Mouse (Mus musculus): Measurements from ENCODE around the gene Ldb2. TPM values are rescaled to one million over a fixed set of nuclear protein-coding genes. Genes with fewer than 3 reads are reported as not detected.

The Ldb2 gene
- polyA plus RNA-seq, 1 experiment from 2014 or later: 14.5 TPM

DNA sequence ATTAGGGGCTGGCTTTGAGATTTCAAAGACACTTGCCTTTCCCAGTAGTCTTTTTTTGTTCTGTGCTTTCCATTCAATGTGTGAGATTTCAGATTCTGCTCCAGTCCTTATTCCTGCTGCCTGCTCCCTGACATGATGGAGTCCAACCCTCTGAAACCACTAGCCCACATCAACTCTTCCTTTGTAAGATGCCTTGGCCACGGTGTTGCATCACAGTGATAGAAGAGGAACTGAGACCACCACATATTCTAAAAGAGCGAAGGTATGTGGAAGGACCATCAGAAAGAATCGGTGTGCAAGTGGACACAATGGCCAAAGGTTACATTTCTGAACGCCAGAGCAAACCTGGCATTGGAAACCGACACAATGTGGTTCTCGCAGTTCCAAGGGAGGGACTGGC lies 309.0 kb downstream of the Ldb2 start:
- no peaks in the 10 kb centered on the region for H3K36me3 ChIP-seq
- no peak overlapping the region for H3K4me2 ChIP-seq
- H3K27ac ChIP-seq (replicated peaks): no peak overlapping the region
- 85% methylated on average over 6 of the region's 6 CpGs for WGBS
- H3K9ac ChIP-seq: no peak overlapping the region
- 0 out of 2 replicates have a peak, but pooled peaks cover 2% of the 10 kb centered on the region for H3K4me1 ChIP-seq
- no peak for ATAC-seq (ENCODE audit: extremely low read depth, insufficient number of reproducible peaks, low FRiP score, low TSS enrichment)
- H3K9me3 ChIP-seq: no peaks in the 10 kb centered on the region
- H3K27me3 ChIP-seq (replicated peaks): 0 out of 2 replicates have a peak, but pooled peaks cover 4% of the 10 kb centered on the region
- H3K4me3 ChIP-seq: no peak overlapping the region

DNA sequence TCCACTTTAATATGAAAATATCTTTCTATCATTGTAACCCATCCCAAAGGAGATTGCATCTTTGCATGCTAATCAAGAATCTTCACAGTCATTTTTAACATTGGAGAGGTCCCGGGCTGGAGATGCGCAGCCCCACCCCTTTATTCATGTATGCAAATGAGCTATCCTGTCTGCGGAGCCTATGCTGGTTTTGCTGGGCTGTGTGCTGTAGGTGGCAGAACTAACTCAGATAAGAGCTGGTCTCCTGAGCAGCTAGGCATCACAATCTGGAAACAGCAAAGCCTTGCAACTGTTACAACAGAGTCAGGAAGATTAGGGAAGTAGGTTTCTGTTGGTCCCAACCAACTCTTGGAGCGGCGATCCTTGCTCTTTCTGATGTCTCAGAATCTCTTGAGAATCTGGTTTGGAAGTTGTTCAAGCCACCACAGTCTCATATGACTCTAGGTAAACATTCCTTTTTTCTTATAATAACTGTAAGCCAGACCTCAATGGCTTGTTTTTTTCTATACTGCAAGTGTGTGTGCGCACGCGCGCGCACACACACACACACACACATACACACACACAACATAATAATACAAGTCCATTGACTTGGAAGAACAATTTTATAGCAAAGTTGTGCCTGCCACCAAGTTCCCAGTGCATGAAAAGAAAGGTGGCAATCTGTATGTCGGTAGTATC lies 315.9 kb downstream of the Ldb2 start:
- Histone ChIP-seq H3K27ac (replicated peaks) (no peak overlapping the region), H3K9ac (no peak overlapping the region), H3K36me3 (no peaks in the 10 kb centered on the region), H3K9me3 (no peaks in the 10 kb centered on the region), H3K4me1 (no peaks in the 10 kb centered on the region), H3K4me3 (no peak overlapping the region), H3K27me3 (replicated peaks) (peaks cover 4% of the 10 kb centered on the region; the same call in 1 of the 2 replicates), H3K4me2 (no peak overlapping the region)
- WGBS: 61% methylated on average over 11 of the region's 11 CpGs
- ATAC-seq (ENCODE audit: extremely low read depth, insufficient number of reproducible peaks, low FRiP score, low TSS enrichment): no peak

DNA sequence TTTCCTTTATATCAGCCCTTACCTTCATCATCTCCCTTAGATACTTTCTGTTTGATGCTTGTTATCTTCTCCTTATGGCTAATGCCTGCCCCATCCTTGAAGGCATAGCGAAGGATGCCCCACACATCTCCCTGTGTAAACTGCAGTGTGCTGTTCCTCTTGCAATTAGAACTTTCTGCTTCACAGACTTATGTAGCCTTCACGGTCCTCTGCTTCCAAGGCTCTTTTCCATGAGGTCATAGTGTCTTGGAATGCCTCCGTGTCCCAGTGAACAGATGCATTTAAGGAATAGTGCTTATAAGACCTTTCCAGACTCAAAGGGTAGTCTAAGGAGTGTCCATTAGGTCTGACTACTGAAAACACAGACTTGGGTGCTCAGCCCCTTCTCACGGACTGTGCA lies 318.1 kb downstream of the Ldb2 start:
- WGBS: 75% methylated on average over 4 of the region's 4 CpGs
- H3K4me3 ChIP-seq: no peak overlapping the region
- no peak for ATAC-seq (ENCODE audit: extremely low read depth, insufficient number of reproducible peaks, low FRiP score, low TSS enrichment)

DNA sequence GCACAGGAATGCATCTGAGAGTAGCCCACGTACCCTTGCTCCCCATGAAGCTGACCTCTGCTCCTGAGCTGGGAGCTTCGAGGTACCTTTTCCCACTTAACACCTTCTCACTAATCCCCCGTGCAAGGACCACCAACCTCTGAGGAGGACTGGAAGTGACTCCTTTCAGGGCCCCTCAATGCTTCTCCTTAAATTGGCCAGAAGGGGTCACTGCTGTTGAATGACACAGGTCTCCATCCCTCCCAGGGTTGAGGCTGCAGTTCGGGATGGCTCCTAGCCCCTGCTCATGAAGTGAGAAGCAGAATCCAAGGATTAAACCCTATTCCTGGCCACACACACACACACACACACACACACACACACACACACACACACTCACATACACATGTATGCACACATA lies 323.1 kb downstream of the Ldb2 start:
- no peak overlapping the region for H3K4me3 ChIP-seq
- no peaks in the 10 kb centered on the region for H3K27me3 ChIP-seq (replicated peaks)
- 20% methylated on average over 4 of the region's 4 CpGs for WGBS
- H3K9me3 ChIP-seq: no peaks in the 10 kb centered on the region
- no peak for ATAC-seq (ENCODE audit: extremely low read depth, insufficient number of reproducible peaks, low FRiP score, low TSS enrichment)
- H3K27ac ChIP-seq (replicated peaks): no peak overlapping the region
- H3K36me3 ChIP-seq: no peaks in the 10 kb centered on the region
- no peaks in the 10 kb centered on the region for H3K4me1 ChIP-seq
- no peak overlapping the region for H3K9ac ChIP-seq
- H3K4me2 ChIP-seq: no peak overlapping the region

More for the DNA sequence above, 318.1 kb downstream of the Ldb2 start:
- Histone ChIP-seq H3K27me3 (replicated peaks) (peaks cover 4% of the 10 kb centered on the region; the same call in 1 of the 2 replicates), H3K36me3 (no peaks in the 10 kb centered on the region), H3K9me3 (no peaks in the 10 kb centered on the region), H3K4me1 (no peaks in the 10 kb centered on the region), H3K4me2 (no peak overlapping the region), H3K9ac (no peak overlapping the region), H3K27ac (replicated peaks) (no peak overlapping the region)

DNA sequence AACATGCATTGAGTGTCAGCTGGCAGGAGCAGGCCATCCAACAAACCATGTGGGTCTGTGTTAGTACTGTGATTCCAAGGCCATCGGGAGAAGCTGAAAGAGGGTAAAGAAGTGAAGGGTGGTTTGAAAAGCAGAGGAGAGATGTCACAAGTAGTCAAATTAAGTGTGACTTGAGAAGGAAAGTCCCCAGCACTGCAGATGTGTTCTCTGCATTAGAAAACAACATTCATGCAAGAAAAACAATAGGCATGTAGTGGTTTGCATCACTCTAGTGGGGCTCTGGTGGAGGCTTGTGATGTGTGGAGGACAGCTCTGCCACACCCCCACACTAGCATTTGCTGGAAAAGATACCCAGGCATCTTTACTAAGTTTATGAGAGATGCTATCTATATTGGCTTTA lies 323.9 kb downstream of the Ldb2 start:
- Histone ChIP-seq H3K36me3 (no peaks in the 10 kb centered on the region), H3K4me2 (no peak overlapping the region), H3K9me3 (no peaks in the 10 kb centered on the region), H3K27me3 (replicated peaks) (no peaks in the 10 kb centered on the region), H3K9ac (no peak overlapping the region), H3K27ac (replicated peaks) (no peak overlapping the region), H3K4me1 (no peaks in the 10 kb centered on the region), H3K4me3 (no peak overlapping the region)
- 80% methylated on average over 1 of the region's 1 CpGs for WGBS
- ATAC-seq (ENCODE audit: extremely low read depth, insufficient number of reproducible peaks, low FRiP score, low TSS enrichment): no peak

DNA sequence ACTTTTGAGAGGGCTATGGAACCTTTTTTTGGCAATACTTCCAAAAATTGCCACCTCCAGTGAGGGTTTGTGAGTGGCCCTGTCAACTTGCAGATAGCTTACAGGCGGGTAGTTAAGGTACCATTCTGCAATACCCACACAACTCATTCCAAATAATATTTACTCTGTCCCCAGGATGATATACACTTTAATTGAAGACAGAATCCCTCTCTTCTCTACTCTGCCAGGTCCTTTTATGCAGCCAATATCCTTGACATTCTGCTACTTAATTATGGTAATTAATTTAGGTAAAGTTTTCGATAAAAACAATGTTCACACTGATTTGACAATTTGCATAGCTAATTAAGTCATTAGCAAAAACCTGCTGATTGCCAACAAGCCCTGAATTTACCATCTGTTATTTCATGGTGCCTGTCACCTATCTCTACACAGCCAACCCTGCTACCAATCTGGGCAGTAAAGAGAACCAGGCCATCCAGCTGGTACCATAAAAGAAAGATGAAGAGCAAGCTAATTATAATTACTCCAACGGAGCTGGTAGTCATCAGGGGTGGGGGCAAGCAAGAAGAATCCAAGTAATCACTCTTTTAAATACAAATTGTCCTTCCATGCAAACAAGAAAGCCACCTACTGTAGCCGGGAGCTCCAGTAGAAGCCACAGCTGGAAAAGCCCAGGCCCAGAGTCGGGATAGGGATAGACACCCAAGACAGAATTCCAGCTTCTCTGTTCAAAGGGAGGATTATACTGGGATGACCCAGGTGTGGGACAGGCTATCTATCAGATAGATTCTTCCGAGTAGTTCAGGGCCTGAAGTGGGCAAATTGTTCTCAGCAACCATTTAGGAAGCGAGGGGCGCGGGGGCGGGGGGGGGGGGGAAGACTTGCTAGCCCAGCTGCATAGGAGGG lies 325.4 kb downstream of the Ldb2 start:
- Histone ChIP-seq H3K27me3 (replicated peaks) (no peaks in the 10 kb centered on the region), H3K4me1 (no peaks in the 10 kb centered on the region), H3K27ac (replicated peaks) (no peak overlapping the region), H3K9ac (no peak overlapping the region), H3K36me3 (no peaks in the 10 kb centered on the region), H3K4me2 (no peak overlapping the region), H3K4me3 (no peak overlapping the region), H3K9me3 (no peaks in the 10 kb centered on the region)
- ATAC-seq (ENCODE audit: extremely low read depth, insufficient number of reproducible peaks, low FRiP score, low TSS enrichment): no peak
- WGBS: 73% methylated on average over 10 of the region's 10 CpGs

DNA sequence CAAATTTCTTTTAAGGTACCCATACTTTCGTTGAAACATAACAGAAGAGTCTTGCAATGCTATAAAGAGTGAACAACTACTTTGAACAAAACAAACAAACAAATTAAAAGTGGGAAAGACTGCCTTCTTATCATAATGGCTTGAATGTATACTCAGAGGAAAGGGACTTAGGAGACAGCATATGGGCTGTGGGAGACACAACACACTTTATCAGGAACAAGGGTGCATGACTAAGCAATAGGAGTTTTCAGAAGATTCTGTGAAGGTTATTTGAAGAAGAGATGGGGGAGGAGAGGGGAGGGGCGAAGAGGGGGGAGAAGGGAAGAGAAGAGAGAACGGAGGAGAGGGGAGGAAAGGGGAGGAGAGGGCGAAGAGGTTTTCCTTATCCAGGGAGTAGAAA lies 334.2 kb downstream of the Ldb2 start:
- ATAC-seq (ENCODE audit: extremely low read depth, insufficient number of reproducible peaks, low FRiP score, low TSS enrichment): no peak
- no peak overlapping the region for H3K4me2 ChIP-seq
- no peak overlapping the region for H3K4me3 ChIP-seq
- WGBS: 75% methylated on average over 4 of the region's 4 CpGs
- H3K27ac ChIP-seq (replicated peaks): no peak overlapping the region
- H3K36me3 ChIP-seq: no peaks in the 10 kb centered on the region
- no peak overlapping the region for H3K9ac ChIP-seq
- H3K27me3 ChIP-seq (replicated peaks): no peaks in the 10 kb centered on the region
- no peaks in the 10 kb centered on the region for H3K4me1 ChIP-seq
- no peaks in the 10 kb centered on the region for H3K9me3 ChIP-seq
